Mouse (Mus musculus) spleen, adult 2 months (tissue): ENCODE results near the gene Armc3.

Source experiments
- CTCF ChIP-seq: fragments of 200-500 bp; IDR thresholded peaks from 2 replicates; pipeline ENCODE4 v1.5.1; 2011; ENCODE audit warnings: mild to moderate bottlenecking, inconsistent platforms; ENCODE audit not compliant: insufficient read depth, insufficient read length, insufficient replicate concordance; ENCODE audit errors: extremely low read depth
- POLR2A ChIP-seq: fragments of 200-500 bp; IDR thresholded peaks from 2 replicates; pipeline ENCODE4 v1.6.1; 2011; ENCODE audit warnings: low read depth, low read length, inconsistent platforms

DNA sequence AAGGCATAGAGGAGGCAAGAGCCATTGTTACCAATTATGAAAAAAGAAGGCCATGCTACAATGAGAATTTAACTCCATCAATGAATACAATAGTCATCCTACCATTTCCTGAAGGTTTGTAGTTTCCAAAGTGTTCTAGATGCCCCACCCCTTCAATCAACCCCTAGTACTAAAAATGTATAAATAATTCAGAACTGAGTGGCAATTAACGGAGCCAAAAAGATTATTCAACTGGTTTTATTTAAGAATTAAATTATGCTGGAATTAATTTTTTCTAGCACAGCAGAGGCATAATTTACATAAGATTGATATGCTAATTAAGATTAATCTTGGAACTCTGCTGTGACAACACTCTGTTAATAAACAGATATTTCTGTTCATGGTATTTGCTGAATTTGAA lies 34.9 kb upstream of the Armc3 start:
- no peak for TF ChIP-seq POLR2A
- no peak for TF ChIP-seq CTCF
